Mouse (Mus musculus) layer of hippocampus, adult 9-10 months (tissue): Measurements from ENCODE around the gene Sctr.

ENCODE experiments used
- DNase-seq: peaks from one replicate; pipeline ENCODE4 v3.0.0; 2022; ENCODE audit warnings: low spot score

The Sctr gene

DNA sequence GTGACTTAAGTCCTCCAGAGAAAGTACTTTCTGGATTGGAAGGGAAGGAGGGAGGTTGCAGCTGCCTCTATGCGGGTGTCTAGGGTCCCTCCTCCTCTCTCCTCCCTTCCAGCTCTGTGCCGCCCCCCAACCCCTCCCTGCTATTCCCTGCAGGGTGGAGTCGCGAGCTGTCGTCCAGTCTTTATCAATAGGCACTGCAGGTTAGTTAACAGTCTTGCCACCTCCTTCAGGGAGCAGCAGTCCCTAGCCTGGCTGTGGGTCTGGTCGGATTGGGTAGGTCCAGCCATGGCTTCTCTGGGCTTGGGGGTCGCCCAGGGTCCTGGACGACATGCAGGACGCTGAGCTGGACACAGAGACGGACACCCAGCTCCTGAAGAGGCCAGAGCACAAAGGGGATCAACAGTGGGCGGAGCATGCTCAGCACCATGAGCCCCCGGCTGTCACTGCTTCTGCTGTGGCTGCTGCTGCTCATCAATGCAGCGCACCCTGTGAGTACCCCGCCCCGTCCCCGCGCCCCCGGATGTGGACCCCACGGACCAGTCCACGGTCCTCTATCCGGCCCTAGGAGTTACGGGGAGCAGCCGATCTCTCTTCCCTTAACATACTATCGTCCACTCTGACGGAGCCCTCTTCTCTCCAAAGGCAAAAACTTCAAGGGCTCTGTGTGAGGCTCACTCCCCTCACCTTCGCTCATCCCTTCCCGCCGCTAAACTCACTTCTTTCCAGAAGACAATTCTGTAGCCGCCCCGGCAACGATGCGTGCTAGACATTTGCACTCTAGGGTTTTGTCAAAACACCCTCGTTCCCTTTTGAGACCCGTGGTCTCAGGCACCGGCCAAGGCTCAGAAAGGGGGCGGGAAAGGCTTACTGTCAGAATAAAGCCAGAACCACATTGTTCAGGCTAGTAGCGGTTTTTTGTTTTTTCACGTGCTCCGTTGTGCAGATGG lies at the start of gene Sctr:
Gene Sctr, plus strand, starts transcription at position 51 of the 947 bp plus-strand sequence.
- no peak for DNase-seq

DNA sequence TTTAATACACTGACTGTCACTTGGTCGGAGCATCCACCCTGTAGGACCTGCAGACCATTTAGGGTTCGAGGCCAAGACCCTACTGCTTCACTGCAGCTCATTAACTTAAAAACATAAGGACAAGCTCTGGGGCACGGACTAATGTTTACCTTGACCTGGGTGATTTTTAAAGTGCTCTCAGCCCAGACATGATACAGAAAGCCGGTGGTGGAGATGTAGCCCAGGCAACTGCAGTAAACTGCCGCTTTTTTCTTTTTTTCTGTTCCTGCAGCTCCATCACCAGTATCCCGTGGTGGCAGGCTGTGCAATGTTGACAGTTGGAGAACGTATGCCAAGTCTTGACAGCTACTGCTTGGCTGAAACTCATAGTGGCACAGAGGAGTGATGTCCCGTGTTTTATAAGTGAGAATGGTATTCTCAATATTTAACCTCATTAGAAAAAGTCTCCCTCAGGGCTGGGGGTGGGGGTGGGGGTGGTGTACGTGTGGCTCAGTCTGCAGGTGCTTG lies 48.9 kb upstream of the Sctr start:
- DNase-seq, result peak; percentile 8

DNA sequence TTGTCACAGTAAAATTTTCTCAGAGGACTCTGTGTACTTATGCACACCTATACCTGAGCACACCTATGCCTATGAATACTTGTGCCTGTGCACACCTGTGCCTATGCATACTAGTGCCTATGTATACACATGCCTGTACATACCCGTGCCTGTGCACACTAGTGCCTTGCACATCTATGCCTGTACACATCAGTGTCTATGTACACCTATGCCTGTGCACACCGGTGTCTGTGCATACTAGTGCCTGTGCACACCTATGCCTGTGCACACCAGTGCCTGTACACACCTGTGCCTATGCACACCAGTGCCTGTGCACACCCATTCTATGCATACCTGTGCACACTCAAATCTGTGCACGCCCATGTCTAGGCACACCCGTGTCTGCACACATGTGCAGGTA lies 47.2 kb upstream of the Sctr start:
- DNase-seq, result no peak

DNA sequence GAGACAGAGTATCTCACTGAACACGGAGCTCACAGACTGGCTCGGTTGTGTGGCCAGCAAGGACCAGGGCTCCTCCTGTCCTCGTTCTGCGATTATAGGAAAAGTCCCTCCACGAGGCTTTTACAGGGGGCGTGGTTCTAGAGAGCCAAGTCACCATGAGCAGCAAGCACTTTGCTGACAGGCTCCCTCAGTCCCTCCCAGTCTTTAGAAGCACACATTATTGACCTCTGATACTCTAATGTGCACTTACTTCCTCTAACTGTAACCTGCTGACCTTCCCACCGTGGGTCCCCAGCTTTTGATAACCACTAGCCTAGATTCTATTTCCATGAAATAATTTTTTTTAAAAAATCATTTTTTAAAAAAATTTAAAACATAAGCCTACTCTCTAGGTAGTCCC lies 46.8 kb upstream of the Sctr start:
- DNase-seq, result no peak

DNA sequence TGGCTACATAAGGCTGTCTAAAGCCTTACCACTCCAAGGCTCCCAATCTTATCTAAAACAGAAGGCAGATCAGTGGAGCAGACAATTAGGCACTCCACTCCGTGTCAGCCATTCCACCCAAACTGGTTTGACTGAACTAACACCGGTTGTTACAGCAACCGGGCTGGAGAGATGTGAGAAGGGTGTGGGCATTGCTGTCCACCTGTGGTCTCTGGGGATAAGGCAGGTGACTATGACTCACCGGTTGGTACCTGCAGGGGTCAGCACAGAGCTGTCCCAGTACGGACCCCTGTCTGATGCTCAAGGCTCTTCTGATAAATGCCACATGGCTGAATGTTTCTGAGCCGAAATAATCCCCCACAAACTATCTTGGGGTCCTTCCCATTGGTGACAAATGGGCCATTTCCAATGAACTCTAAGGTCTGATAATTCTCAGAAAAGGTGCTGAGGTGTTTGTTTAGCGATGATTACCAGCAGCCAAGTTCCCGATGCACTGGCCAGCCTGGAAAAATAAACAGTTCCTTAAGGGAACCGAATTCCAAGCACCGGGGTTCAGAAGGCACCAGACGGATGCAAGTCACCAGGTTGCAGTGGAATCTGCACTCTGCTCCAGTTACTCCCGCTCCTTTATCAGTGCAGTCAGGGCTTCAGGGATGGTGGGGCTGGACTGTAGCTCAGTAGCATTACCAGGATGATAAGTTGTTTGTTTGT lies 40.7 kb upstream of the Sctr start:
- no peak for DNase-seq

DNA sequence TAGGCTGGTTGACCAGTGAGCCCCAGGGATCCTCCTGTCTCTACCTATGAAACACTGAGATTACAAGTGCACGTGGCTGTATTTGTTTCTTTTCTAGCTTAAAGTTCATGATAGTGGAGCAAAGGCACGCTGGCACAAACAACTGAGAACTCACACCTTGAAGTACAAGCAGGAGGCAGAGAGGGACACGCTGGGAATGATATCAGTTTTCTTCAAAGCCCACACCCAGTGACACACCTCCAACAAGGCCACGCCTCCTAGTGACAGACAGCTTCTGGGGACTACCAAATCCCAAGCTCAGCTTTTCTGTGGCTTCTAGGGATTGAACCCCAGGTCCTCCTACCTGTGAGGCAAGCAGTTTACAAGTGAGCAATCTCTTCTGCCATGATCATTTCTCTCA lies 33.6 kb upstream of the Sctr start:
- no peak for DNase-seq

DNA sequence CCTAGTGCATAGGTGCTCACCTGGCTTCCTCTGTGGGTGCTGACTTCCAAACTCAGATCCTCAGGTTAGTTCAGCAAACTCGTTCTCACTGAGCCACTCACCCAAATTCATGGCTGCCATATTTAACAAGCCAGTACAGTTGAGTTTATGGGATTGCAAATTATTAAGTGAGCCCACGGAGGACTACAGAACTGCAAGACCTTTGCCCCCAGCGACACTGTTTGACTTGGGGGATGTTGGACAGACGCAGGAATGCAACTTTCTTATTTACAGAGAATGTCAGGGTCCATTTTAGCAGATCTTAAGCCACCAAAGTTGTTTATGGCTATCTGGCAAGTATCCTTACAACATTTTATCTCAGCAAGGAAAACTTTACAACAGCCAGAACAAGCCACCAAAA lies 31.6 kb upstream of the Sctr start:
- DNase-seq, result no peak

DNA sequence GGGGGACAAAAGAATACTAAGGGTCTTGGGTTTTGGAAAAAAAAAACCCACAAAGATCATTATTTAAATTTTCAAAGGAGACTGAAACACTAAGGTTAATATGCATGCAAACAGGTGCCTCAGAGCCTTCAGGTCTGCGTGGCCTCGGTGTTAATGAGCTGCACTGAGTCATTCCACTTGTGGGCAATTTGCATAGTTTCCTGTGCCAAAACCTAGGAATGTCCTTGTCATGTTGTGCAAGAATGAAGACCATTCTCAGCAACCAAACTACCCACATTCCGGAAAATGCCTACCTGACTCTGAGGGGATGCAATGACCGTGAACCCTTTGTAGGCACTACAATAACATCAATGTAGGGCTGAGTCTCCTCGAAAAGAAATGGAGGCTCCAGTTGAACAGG lies 20.1 kb upstream of the Sctr start:
- no peak for DNase-seq

DNA sequence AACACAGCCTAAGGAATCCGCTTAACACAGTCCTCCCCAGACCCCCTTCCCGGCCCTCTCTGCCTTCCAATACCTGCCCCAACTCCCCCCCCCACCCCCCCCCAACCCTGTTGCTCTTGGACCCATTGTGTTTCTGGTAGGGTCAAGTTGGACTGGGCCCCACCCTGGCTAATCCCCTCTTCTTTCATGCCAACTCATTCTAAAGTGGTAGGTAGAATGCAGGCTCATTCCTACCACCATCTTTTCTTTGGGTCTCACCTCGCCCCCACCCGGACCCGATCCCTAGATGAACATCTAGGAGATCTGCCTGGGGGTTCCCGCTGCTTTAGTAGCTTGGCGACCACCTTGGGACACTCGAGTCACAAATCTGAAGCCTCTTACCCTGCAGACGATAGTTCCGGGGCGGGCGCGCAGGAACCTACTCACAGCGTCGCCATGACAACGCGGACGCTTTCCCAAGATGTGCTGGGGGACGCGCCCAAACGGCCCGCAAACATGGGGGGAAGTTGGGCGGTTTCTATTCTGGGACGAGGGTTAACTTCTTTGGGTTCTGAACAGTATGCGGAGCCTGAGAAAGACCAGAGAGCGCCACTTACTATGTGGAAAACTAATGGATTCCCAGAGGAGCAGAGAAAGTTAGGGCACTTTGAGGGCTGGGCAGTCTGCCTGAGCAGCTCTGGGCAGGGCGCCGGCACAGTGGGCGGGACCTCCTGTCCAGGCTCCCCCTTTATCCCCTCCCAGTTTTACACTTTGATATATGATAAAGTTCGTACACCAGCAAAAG lies 9.7 kb upstream of the Sctr start, which contains the start of gene Cfap221:
Gene Cfap221, minus strand, starts transcription at position 437 of the 784 bp plus-strand sequence.
- DNase-seq, result no peak

DNA sequence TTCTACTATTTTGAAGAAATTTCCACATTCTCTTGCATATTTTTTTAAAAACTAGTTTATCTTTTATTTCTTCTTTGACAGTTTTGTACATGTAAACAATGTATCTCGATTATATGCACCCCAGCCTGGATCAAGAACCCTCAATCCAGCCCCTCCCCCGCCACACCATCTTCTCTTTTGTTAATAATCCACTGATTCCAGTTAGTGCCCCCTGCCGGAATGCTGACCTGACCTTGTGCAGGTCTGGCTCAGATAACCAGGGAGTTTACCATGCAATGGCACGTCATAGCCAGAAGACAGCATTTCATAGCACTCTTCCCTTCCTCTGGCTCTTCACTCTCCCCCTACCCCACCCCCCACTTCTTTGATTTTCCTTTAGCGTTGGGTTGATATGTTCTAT lies 9.1 kb upstream of the Sctr start:
- no peak for DNase-seq

DNA sequence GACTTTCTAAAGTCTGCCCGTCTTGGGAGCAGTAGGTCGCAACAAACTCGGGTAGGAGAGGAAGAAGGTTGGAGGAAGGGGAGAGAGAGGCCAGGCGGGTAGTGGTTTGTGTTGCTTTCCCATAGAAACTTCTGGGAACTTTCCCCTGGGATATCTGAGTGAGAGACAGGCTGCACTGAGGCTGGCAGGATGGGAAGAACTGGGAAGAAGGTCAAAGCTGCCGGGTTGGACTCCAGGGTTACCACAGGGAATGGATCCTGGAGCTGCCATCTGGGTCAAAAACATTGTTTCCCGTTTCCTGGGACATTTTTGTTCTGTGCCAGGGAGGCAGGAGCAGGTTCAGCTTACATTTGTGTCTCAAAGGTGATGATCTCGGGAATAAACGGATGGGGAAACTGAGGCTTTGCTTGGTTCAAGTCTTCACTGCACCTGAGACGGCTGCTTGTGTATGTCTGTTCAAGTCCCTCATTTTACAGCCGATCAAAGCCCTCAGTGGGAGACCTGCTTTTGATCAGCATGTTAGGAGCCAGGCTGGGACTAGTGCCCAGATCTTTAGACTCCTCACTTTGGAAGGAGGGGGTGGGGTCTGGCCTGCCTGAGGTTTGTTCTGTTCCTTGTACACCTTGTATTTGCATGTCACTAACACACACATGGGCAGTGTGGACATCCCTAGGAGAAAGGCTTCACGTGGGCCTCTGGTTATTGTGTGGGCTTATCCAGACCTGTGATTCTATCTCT lies 1.3 kb downstream of the Sctr start:
- DNase-seq, result no peak

DNA sequence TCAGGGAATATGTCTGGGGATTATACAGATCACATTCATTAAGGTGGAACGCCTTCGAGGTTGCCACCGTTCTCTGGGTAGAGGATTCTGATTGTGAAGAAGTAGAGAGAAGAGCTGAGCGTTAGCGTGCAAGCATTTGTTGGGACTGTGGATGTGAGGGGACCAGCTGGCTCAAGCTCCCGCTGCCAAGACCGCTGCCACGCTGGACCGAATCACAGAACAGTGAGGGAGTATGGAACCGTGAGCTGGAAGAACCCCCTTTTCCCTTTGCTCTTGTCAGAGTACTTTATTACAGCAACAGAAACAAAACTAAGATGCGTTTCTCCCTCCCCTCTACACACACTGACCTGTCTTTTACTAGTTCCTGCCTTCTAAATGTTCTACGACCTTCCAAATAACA lies 5.9 kb downstream of the Sctr start:
- no peak for DNase-seq

DNA sequence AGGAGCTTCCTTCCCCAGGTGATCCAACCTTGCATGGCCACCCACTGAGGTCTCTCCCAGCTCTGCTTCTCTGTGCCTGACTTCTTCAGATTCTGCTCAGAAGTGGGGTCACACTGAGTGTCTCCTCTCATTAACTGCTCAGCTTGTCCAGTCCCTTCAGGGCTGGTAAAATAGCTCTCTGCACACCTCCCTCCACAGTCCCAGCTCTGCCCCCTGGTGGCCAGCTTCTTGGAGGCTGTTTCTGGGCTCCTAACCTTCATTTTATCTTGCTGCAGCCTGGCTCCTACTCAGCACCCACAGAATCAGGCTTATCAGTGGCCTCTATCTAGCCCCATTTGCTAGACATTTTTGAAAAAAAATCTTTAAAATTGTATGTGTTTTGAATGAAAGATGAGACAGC lies 6.4 kb downstream of the Sctr start:
- peak; percentile 25 for DNase-seq

DNA sequence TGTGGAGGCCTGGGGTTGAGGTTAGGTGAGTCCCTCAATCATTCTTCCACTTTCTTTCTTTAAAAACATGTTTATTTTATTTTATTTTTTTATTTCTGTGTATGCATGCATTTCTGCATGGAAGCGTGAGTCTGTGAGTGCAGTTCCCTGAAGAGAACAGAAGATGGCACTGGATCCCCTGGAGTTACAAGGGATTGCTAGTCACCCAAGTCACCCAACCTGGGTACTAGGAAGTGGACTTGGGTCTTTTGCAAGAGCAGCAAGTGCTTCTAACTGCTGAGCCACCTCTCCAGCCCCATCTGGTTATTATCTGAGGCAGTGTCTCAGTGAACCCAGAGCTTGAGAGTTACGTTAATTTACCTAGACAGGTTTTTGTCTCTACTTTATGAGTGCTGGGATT lies 9.5 kb downstream of the Sctr start:
- DNase-seq, result no peak

DNA sequence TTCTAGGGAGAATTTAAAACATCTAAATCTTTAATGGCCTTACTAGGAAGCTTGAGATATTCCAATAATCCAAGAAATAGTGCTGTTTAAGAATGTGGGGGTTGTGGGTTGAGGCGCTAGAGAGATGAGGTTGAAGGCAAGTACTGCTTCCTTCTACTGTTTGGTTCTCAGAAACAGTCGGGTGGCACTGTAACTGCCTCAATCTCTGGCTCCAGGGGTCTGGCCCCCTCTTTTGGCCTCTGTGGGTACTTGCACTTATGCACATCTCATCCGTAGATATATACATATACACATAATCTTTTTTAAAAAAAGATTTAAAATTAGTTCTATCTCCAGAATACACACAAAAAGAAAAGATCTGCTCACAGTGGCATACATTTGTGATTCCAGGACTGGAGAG lies 12.2 kb downstream of the Sctr start:
- DNase-seq, result no peak

DNA sequence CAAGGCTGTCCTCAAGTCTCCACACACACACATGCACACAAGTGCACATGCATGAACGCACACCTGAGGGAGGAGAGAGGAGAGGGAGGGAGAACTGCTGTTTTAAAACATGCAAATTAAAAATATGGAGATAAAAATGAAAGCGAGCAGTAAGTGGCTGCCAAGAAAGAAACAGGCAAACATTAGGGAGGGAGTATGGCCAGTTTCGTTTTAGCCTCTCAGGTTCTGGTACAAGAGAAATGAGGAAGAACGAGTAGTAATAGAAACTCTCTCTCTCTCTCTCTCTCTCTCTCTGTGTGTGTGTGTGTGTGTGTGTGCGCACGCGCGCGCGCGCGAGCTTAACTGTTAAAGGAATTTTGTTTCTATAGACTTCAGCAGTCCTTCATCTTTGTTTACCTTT lies 12.7 kb downstream of the Sctr start:
- no peak for DNase-seq

DNA sequence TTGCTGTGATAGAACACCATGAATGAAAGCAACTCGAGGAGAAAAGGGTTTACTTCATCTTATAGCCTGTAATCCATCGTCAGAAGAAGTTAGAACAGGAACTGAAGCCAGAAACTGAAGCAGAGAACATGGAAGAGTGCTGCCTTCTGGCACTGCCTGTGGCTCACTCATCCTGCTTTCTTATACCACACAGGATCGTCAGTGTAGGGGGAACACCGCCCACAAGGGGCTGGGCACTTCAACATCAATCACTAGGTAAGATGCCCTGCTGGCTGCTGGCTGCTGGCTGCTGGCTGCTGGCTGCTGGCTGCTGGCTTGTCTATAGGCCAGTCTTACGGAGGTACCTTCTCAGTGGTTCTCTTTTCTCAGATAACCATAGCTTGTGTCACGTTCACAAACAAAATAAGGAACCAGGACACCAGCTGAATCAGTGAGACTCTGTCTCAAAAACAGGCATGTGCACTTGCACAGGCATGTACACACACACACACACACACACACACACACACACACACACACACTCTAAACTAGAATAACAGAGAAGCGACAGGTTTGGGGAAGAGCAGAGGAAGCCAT lies 13.7 kb downstream of the Sctr start:
- DNase-seq, result no peak

DNA sequence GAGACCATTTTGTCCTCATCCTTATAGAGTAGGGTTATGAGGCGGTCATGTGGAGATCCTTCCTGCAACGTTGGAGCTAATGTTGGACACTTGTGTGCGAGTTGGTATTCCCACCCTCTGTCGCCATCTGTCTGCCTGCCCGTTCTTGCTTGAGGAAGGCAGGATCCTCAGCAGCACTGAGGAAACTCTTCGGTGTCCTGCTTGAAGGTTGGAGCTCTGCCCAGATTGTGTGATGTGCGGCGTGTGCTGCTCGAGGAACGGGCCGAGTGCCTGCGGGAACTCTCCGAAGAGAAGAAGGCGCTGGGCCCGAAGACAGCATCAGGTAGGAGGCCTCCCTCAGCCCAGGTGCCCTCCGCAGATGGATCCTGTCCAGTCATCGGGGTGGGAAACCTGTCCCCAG lies 15.3 kb downstream of the Sctr start:
- DNase-seq, result no peak

DNA sequence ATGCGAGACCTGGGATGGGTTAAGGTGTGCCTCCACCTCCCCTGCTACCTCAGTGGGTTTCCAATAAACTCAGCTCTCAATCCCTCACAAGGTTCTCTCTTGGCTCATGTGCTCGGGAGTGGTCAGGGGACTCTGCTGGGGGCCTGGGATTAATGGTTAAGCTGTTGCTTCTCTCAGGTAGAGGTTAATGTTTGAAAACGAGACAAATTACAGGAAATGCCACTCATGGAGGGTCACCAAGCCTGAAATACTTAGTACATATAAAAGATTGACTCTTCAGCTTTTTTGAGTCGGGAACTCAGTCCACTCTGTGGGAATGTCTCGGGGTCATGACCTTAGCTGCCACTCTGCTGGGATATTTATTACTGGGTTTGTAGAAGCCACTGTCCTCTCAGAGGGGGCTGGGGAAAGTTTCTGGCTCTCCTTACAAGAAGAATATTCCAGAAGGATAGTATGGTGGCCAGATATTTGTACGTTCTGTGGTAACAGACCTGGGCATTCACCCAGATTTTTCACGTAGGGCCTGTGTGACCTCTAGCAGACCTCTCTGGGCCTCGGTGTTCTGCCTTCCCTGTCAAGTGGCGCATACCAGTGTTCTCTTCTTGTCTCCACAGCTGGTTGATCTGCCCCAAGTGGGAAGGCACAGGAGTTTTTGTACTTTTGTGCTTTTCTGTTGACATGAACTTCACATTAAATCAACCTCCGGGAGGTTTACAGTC lies 17.8 kb downstream of the Sctr start:
- no peak for DNase-seq

DNA sequence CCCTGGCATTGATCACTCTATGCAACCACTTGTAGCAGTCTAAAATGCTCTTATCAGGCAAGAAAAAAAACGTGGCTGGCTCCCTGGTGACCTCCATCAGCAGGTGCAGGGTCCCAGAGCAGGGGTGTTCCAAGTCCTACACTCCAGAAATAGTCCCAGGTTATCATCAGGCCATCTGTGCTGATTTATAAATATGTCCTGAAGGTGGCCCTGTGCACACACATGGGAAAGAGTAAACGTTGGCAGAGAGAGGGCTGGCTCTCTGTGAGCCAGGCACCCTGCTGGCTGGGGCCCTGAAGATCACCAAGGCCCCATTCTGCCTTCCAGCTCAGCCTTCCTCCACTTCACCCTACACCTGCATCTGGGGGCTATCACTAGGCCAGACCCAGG lies 18.4 kb downstream of the Sctr start:
- DNase-seq, result no peak

DNA sequence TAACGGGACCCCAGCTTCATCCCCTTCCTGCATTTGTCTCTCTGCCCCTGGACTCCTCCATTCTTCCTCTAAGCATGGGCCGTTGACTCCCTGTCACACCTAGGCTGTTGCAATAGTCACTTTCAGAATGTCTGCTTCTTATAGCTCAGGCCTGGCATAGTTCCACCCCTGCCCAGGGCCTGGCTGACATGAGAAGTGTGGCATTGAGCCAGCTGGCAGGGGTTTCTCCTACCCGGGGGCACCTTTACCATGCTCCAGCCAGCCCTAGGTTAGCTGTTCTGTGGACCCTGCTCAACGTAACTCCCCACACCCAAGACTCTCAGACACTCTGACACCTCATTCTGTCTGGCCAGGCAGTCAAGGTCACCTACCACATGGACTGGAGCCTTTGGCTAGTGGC lies 21.0 kb downstream of the Sctr start:
- DNase-seq, result no peak
